Mouse (Mus musculus): ENCODE data around the gene Foxe3. TPM values are rescaled to one million over a fixed set of nuclear protein-coding genes. Genes with fewer than 3 reads are reported as not detected.

Foxe3 gene
- polyA plus RNA-seq, 1 experiment from 2014 or later: not detected

GRCm38 (mm10) chr4:114947852-114948481 is 22.2 kb upstream of the Foxe3 start:
- H3K9me3 ChIP-seq (ENCODE audit: control insufficient read depth, low read length): no peaks in the 10 kb centered on the region
- H3K9ac ChIP-seq (replicated peaks; ENCODE audit: low read depth, low read length): no peak overlapping the region
- no peaks in the 10 kb centered on the region; the same call in 1 of the 2 replicates for H3K4me1 ChIP-seq (replicated peaks; ENCODE audit: control insufficient read depth, insufficient read depth, low read length)
- no peak overlapping the region for H3K4me2 ChIP-seq (ENCODE audit: low read length)
- H3K36me3 ChIP-seq (ENCODE audit: control insufficient read depth, insufficient read depth): no peaks in the 10 kb centered on the region
- H3K4me3 ChIP-seq (replicated peaks; ENCODE audit: low read length): no peak overlapping the region
- no peak overlapping the region for H3K27ac ChIP-seq (ENCODE audit: low read length)
- H3K27me3 ChIP-seq (replicated peaks; ENCODE audit: control insufficient read depth, insufficient read depth, low read length): peaks cover 29% of the 10 kb centered on the region
- ATAC-seq: no peak
- 71% methylated on average over 7 of the region's 7 CpGs for WGBS

GRCm38 (mm10) chr4:114947395-114947794 is 21.6 kb upstream of the Foxe3 start:
- H3K9ac ChIP-seq (replicated peaks; ENCODE audit: low read depth, low read length): no peak overlapping the region
- H3K4me3 ChIP-seq (replicated peaks; ENCODE audit: low read length): no peak overlapping the region
- H3K9me3 ChIP-seq (ENCODE audit: control insufficient read depth, low read length): no peaks in the 10 kb centered on the region
- H3K27me3 ChIP-seq (replicated peaks; ENCODE audit: control insufficient read depth, insufficient read depth, low read length): peaks cover 29% of the 10 kb centered on the region
- no peak overlapping the region for H3K27ac ChIP-seq (ENCODE audit: low read length)
- peak; percentile 89 for ATAC-seq
- WGBS: 35% methylated on average over 6 of the region's 6 CpGs
- no peaks in the 10 kb centered on the region for H3K36me3 ChIP-seq (ENCODE audit: control insufficient read depth, insufficient read depth)
- H3K4me2 ChIP-seq (ENCODE audit: low read length): no peak overlapping the region
- no peaks in the 10 kb centered on the region; the same call in 1 of the 2 replicates for H3K4me1 ChIP-seq (replicated peaks; ENCODE audit: control insufficient read depth, insufficient read depth, low read length)

GRCm38 (mm10) chr4:114946416-114946815 is 20.6 kb upstream of the Foxe3 start:
- Histone ChIP-seq H3K4me3 (replicated peaks; ENCODE audit: low read length) (no peak overlapping the region), H3K4me1 (replicated peaks; ENCODE audit: control insufficient read depth, insufficient read depth, low read length) (no peaks in the 10 kb centered on the region; the same call in 1 of the 2 replicates), H3K4me2 (ENCODE audit: low read length) (no peak overlapping the region), H3K9ac (replicated peaks; ENCODE audit: low read depth, low read length) (no peak overlapping the region), H3K9me3 (ENCODE audit: control insufficient read depth, low read length) (no peaks in the 10 kb centered on the region), H3K27ac (ENCODE audit: low read length) (no peak overlapping the region), H3K27me3 (replicated peaks; ENCODE audit: control insufficient read depth, insufficient read depth, low read length) (peaks cover 29% of the 10 kb centered on the region), H3K36me3 (ENCODE audit: control insufficient read depth, insufficient read depth) (no peaks in the 10 kb centered on the region)
- 90% methylated on average over 4 of the region's 4 CpGs for WGBS
- no peak for ATAC-seq

GRCm38 (mm10) chr4:114945021-114945420 is 19.2 kb upstream of the Foxe3 start:
- Histone ChIP-seq H3K9me3 (ENCODE audit: control insufficient read depth, low read length) (no peaks in the 10 kb centered on the region), H3K27ac (ENCODE audit: low read length) (no peak overlapping the region), H3K27me3 (replicated peaks; ENCODE audit: control insufficient read depth, insufficient read depth, low read length) (peaks cover 27% of the 10 kb centered on the region), H3K36me3 (ENCODE audit: control insufficient read depth, insufficient read depth) (no peaks in the 10 kb centered on the region), H3K4me1 (replicated peaks; ENCODE audit: control insufficient read depth, insufficient read depth, low read length) (no peaks in the 10 kb centered on the region; the same call in 1 of the 2 replicates), H3K4me3 (replicated peaks; ENCODE audit: low read length) (no peak overlapping the region), H3K4me2 (ENCODE audit: low read length) (no peak overlapping the region), H3K9ac (replicated peaks; ENCODE audit: low read depth, low read length) (no peak overlapping the region)
- whole genome bisulfite sequencing: 12% methylated on average over 5 of the region's 5 CpGs
- ATAC-seq: no peak

GRCm38 (mm10) chr4:114942583-114942982 is 16.8 kb upstream of the Foxe3 start:
- no peak overlapping the region for H3K27ac ChIP-seq (ENCODE audit: low read length)
- no peaks in the 10 kb centered on the region for H3K9me3 ChIP-seq (ENCODE audit: control insufficient read depth, low read length)
- WGBS: 18% methylated on average over 8 of the region's 8 CpGs
- no peak for ATAC-seq
- H3K27me3 ChIP-seq (replicated peaks; ENCODE audit: control insufficient read depth, insufficient read depth, low read length): peaks cover 25% of the 10 kb centered on the region
- H3K9ac ChIP-seq (replicated peaks; ENCODE audit: low read depth, low read length): no peak overlapping the region
- H3K4me3 ChIP-seq (replicated peaks; ENCODE audit: low read length): no peak overlapping the region
- H3K4me1 ChIP-seq (replicated peaks; ENCODE audit: control insufficient read depth, insufficient read depth, low read length): no peaks in the 10 kb centered on the region; the same call in 1 of the 2 replicates
- no peak overlapping the region for H3K4me2 ChIP-seq (ENCODE audit: low read length)
- no peaks in the 10 kb centered on the region for H3K36me3 ChIP-seq (ENCODE audit: control insufficient read depth, insufficient read depth)

GRCm38 (mm10) chr4:114942112-114942511 is 16.3 kb upstream of the Foxe3 start:
- WGBS: 35% methylated on average over 4 of the region's 4 CpGs
- ATAC-seq: peak; percentile 32; the same call in 1 of the 2 replicates
- no peaks in the 10 kb centered on the region for H3K9me3 ChIP-seq (ENCODE audit: control insufficient read depth, low read length)

GRCm38 (mm10) chr4:114941311-114941710 is 15.5 kb upstream of the Foxe3 start:
- H3K4me1 ChIP-seq (replicated peaks; ENCODE audit: control insufficient read depth, insufficient read depth, low read length): no peaks in the 10 kb centered on the region; the same call in 1 of the 2 replicates
- H3K9me3 ChIP-seq (ENCODE audit: control insufficient read depth, low read length): no peaks in the 10 kb centered on the region
- 74% methylated on average over 4 of the region's 4 CpGs for WGBS
- no peak for ATAC-seq
- H3K36me3 ChIP-seq (ENCODE audit: control insufficient read depth, insufficient read depth): no peaks in the 10 kb centered on the region
- H3K4me3 ChIP-seq (replicated peaks; ENCODE audit: low read length): no peak overlapping the region
- H3K27ac ChIP-seq (ENCODE audit: low read length): no peak overlapping the region
- no peak overlapping the region for H3K9ac ChIP-seq (replicated peaks; ENCODE audit: low read depth, low read length)
- H3K27me3 ChIP-seq (replicated peaks; ENCODE audit: control insufficient read depth, insufficient read depth, low read length): peaks cover 18% of the 10 kb centered on the region
- no peak overlapping the region for H3K4me2 ChIP-seq (ENCODE audit: low read length)

More at GRCm38 (mm10) chr4:114942112-114942511, 16.3 kb upstream of the Foxe3 start:
- no peak overlapping the region for H3K4me3 ChIP-seq (replicated peaks; ENCODE audit: low read length)
- no peaks in the 10 kb centered on the region; the same call in 1 of the 2 replicates for H3K4me1 ChIP-seq (replicated peaks; ENCODE audit: control insufficient read depth, insufficient read depth, low read length)
- no peak overlapping the region for H3K27ac ChIP-seq (ENCODE audit: low read length)
- no peak overlapping the region for H3K9ac ChIP-seq (replicated peaks; ENCODE audit: low read depth, low read length)
- H3K36me3 ChIP-seq (ENCODE audit: control insufficient read depth, insufficient read depth): no peaks in the 10 kb centered on the region
- peaks cover 25% of the 10 kb centered on the region for H3K27me3 ChIP-seq (replicated peaks; ENCODE audit: control insufficient read depth, insufficient read depth, low read length)
- no peak overlapping the region for H3K4me2 ChIP-seq (ENCODE audit: low read length)

GRCm38 (mm10) chr4:114938248-114938647 is 12.4 kb upstream of the Foxe3 start:
- no peak for ATAC-seq
- Histone ChIP-seq H3K4me3 (replicated peaks; ENCODE audit: low read length) (no peak overlapping the region), H3K36me3 (ENCODE audit: control insufficient read depth, insufficient read depth) (no peaks in the 10 kb centered on the region), H3K27ac (ENCODE audit: low read length) (no peak overlapping the region), H3K4me1 (replicated peaks; ENCODE audit: control insufficient read depth, insufficient read depth, low read length) (no peaks in the 10 kb centered on the region), H3K4me2 (ENCODE audit: low read length) (no peak overlapping the region), H3K9ac (replicated peaks; ENCODE audit: low read depth, low read length) (no peak overlapping the region), H3K9me3 (ENCODE audit: control insufficient read depth, low read length) (no peaks in the 10 kb centered on the region), H3K27me3 (replicated peaks; ENCODE audit: control insufficient read depth, insufficient read depth, low read length) (peaks cover 6% of the 10 kb centered on the region)
- WGBS: 77% methylated on average over 3 of the region's 3 CpGs

- no peak overlapping the region for H3K27ac ChIP-seq (ENCODE audit: low read length)
- H3K4me1 ChIP-seq (replicated peaks; ENCODE audit: control insufficient read depth, insufficient read depth, low read length): no peaks in the 10 kb centered on the region
- no peak overlapping the region for H3K4me2 ChIP-seq (ENCODE audit: low read length)
- peak; percentile 49; the same call in 1 of the 2 replicates for ATAC-seq
- no peak overlapping the region for H3K4me3 ChIP-seq (replicated peaks; ENCODE audit: low read length)
- 51% methylated on average over 4 of the region's 4 CpGs for WGBS
- no peak overlapping the region for H3K9ac ChIP-seq (replicated peaks; ENCODE audit: low read depth, low read length)
- H3K27me3 ChIP-seq (replicated peaks; ENCODE audit: control insufficient read depth, insufficient read depth, low read length): peaks cover 6% of the 10 kb centered on the region
- no peaks in the 10 kb centered on the region for H3K9me3 ChIP-seq (ENCODE audit: control insufficient read depth, low read length)
- H3K36me3 ChIP-seq (ENCODE audit: control insufficient read depth, insufficient read depth): no peaks in the 10 kb centered on the region
Measured at GRCm38 (mm10) chr4:114937459-114938047, 11.7 kb upstream of the Foxe3 start.
